Mouse (Mus musculus): ENCODE results near the gene Uncx. TPM values are rescaled to one million over a fixed set of nuclear protein-coding genes. Genes with fewer than 3 reads are reported as not detected.
"Not testable (repeated sequence)": the region's sequence is repeated elsewhere in the genome, so short reads cannot be mapped to it uniquely, and the experiment has no call there.

Uncx gene
- total RNA-seq, 1 experiment, result not detected

- no peak for TF ChIP-seq MAFK (IDR thresholded peaks at IDR 0.05; ENCODE audit: insufficient read depth, low read depth, low read length)
- no peak for TF ChIP-seq HCFC1 (IDR thresholded peaks at IDR 0.05; ENCODE audit: borderline replicate concordance, insufficient read depth, low read length)
- no peak for TF ChIP-seq CHD2 (IDR thresholded peaks at IDR 0.05; ENCODE audit: low read depth, low read length)
- TF ChIP-seq ZNF384 (IDR thresholded peaks at IDR 0.05; ENCODE audit: low read depth, low read length), result no peak
- no peak for TF ChIP-seq ZC3H11A (IDR thresholded peaks at IDR 0.05; ENCODE audit: borderline replicate concordance, low read depth, low read length)
- Histone ChIP-seq H3K4me1 (ENCODE audit: control insufficient read depth in 2 of 2, insufficient read depth in 2 of 2, low read length in 2 of 2, poor library complexity in 1 of 2) (peaks cover 0 to 6% of the 10 kb centered on the region in 2 experiments; a peak in 1 of 4 replicates), H3K9me3 (ENCODE audit: control insufficient read depth, insufficient read depth, low read depth, low read length) (no peaks in the 10 kb centered on the region), H3K36me3 (ENCODE audit: control insufficient read depth, insufficient read depth, low read length, poor library complexity, severe bottlenecking) (no peaks in the 10 kb centered on the region), H3K4me3 (ENCODE audit: insufficient read depth in 1 of 2, low read depth in 1 of 2, low read length in 2 of 2, poor library complexity in 1 of 2, severe bottlenecking in 1 of 2) (peak overlapping the region in 1 of 2 experiments; percentile 5; a peak in 1 of 4 replicates), H3K9ac (ENCODE audit: insufficient read depth, low read depth, low read length, poor library complexity, severe bottlenecking) (no peak overlapping the region), H3K27ac (ENCODE audit: insufficient read depth, low read depth, low read length, poor library complexity, severe bottlenecking) (no peak overlapping the region)
- in situ Hi-C loops (cut with MboI; ENCODE audit: low sequenced_read_pairs in 2 of 2, unreplicated experiment in 2 of 2), result no loop called here
- no peak for DNase-seq (ENCODE audit: low read depth, low spot score)
Measured at GRCm38 (mm10) chr5:139585748-139586060, 42.4 kb downstream of the Uncx start.

GRCm38 (mm10) chr5:139587459-139587858 lies 44.2 kb downstream of the Uncx start:
- H3K4me3 ChIP-seq (ENCODE audit: insufficient read depth in 1 of 2, low read depth in 1 of 2, low read length in 2 of 2, poor library complexity in 1 of 2, severe bottlenecking in 1 of 2); in situ Hi-C loops (cut with MboI; ENCODE audit: low sequenced_read_pairs in 2 of 2, unreplicated experiment in 2 of 2); H3K9ac ChIP-seq (ENCODE audit: insufficient read depth, low read depth, low read length, poor library complexity, severe bottlenecking); DNase-seq (ENCODE audit: low read depth, low spot score); H3K27ac ChIP-seq (ENCODE audit: insufficient read depth, low read depth, low read length, poor library complexity, severe bottlenecking); H3K36me3 ChIP-seq (ENCODE audit: control insufficient read depth, insufficient read depth, low read length, poor library complexity, severe bottlenecking); H3K9me3 ChIP-seq (ENCODE audit: control insufficient read depth, insufficient read depth, low read depth, low read length); H3K4me1 ChIP-seq (ENCODE audit: control insufficient read depth in 2 of 2, insufficient read depth in 2 of 2, low read length in 2 of 2, poor library complexity in 1 of 2): not testable (repeated sequence)
- 0 out of 2 replicates have a peak, but pooled peaks have one; percentile 22 for TF ChIP-seq ZNF384 (IDR thresholded peaks at IDR 0.05; ENCODE audit: low read depth, low read length)

- H3K4me1 ChIP-seq (ENCODE audit: control insufficient read depth in 2 of 2, insufficient read depth in 2 of 2, low read length in 2 of 2, poor library complexity in 1 of 2); in situ Hi-C loops (cut with MboI; ENCODE audit: low sequenced_read_pairs in 2 of 2, unreplicated experiment in 2 of 2); H3K36me3 ChIP-seq (ENCODE audit: control insufficient read depth, insufficient read depth, low read length, poor library complexity, severe bottlenecking); H3K27ac ChIP-seq (ENCODE audit: insufficient read depth, low read depth, low read length, poor library complexity, severe bottlenecking); H3K9ac ChIP-seq (ENCODE audit: insufficient read depth, low read depth, low read length, poor library complexity, severe bottlenecking); H3K4me3 ChIP-seq (ENCODE audit: insufficient read depth in 1 of 2, low read depth in 1 of 2, low read length in 2 of 2, poor library complexity in 1 of 2, severe bottlenecking in 1 of 2); H3K9me3 ChIP-seq (ENCODE audit: control insufficient read depth, insufficient read depth, low read depth, low read length): not testable (repeated sequence)
- peak; percentile 34 for DNase-seq (ENCODE audit: low read depth, low spot score)
Measured at GRCm38 (mm10) chr5:139590682-139591360, 47.5 kb downstream of the Uncx start.

- Histone ChIP-seq H3K36me3 (ENCODE audit: control insufficient read depth, insufficient read depth, low read length, poor library complexity, severe bottlenecking) (no peaks in the 10 kb centered on the region), H3K4me1 (ENCODE audit: control insufficient read depth in 2 of 2, insufficient read depth in 2 of 2, low read length in 2 of 2, poor library complexity in 1 of 2) (no peaks in the 10 kb centered on the region; a peak in 1 of 4 replicates), H3K27ac (ENCODE audit: insufficient read depth, low read depth, low read length, poor library complexity, severe bottlenecking) (no peak overlapping the region), H3K9ac (ENCODE audit: insufficient read depth, low read depth, low read length, poor library complexity, severe bottlenecking) (no peak overlapping the region), H3K9me3 (ENCODE audit: control insufficient read depth, insufficient read depth, low read depth, low read length) (no peaks in the 10 kb centered on the region), H3K4me3 (ENCODE audit: insufficient read depth in 1 of 2, low read depth in 1 of 2, low read length in 2 of 2, poor library complexity in 1 of 2, severe bottlenecking in 1 of 2) (no peak overlapping the region)
- no peak for DNase-seq (ENCODE audit: low read depth, low spot score)
- in situ Hi-C loops (cut with MboI; ENCODE audit: low sequenced_read_pairs in 2 of 2, unreplicated experiment in 2 of 2), result no loop called here
- no peak for TF ChIP-seq ZC3H11A (IDR thresholded peaks at IDR 0.05; ENCODE audit: borderline replicate concordance, low read depth, low read length)
- TF ChIP-seq ZNF384 (IDR thresholded peaks at IDR 0.05; ENCODE audit: low read depth, low read length), result no peak
- TF ChIP-seq CHD2 (IDR thresholded peaks at IDR 0.05; ENCODE audit: low read depth, low read length), result no peak
- TF ChIP-seq HCFC1 (IDR thresholded peaks at IDR 0.05; ENCODE audit: borderline replicate concordance, insufficient read depth, low read length), result no peak
- TF ChIP-seq MAFK (IDR thresholded peaks at IDR 0.05; ENCODE audit: insufficient read depth, low read depth, low read length), result no peak
Measured at GRCm38 (mm10) chr5:139592011-139592410, 48.7 kb downstream of the Uncx start.

GRCm38 (mm10) chr5:139592850-139593249 lies 49.6 kb downstream of the Uncx start:
- Histone ChIP-seq H3K27ac (ENCODE audit: insufficient read depth, low read depth, low read length, poor library complexity, severe bottlenecking) (no peak overlapping the region), H3K4me3 (ENCODE audit: insufficient read depth in 1 of 2, low read depth in 1 of 2, low read length in 2 of 2, poor library complexity in 1 of 2, severe bottlenecking in 1 of 2) (no peak overlapping the region), H3K4me1 (ENCODE audit: control insufficient read depth in 2 of 2, insufficient read depth in 2 of 2, low read length in 2 of 2, poor library complexity in 1 of 2) (no peaks in the 10 kb centered on the region; a peak in 1 of 4 replicates), H3K9ac (ENCODE audit: insufficient read depth, low read depth, low read length, poor library complexity, severe bottlenecking) (no peak overlapping the region), H3K36me3 (ENCODE audit: control insufficient read depth, insufficient read depth, low read length, poor library complexity, severe bottlenecking) (no peaks in the 10 kb centered on the region), H3K9me3 (ENCODE audit: control insufficient read depth, insufficient read depth, low read depth, low read length) (no peaks in the 10 kb centered on the region)
- in situ Hi-C loops (cut with MboI; ENCODE audit: low sequenced_read_pairs in 2 of 2, unreplicated experiment in 2 of 2), result no loop called here
- no peak for TF ChIP-seq CHD2 (IDR thresholded peaks at IDR 0.05; ENCODE audit: low read depth, low read length)
- TF ChIP-seq HCFC1 (IDR thresholded peaks at IDR 0.05; ENCODE audit: borderline replicate concordance, insufficient read depth, low read length), result no peak
- no peak for TF ChIP-seq ZNF384 (IDR thresholded peaks at IDR 0.05; ENCODE audit: low read depth, low read length)
- no peak for TF ChIP-seq MAFK (IDR thresholded peaks at IDR 0.05; ENCODE audit: insufficient read depth, low read depth, low read length)
- TF ChIP-seq ZC3H11A (IDR thresholded peaks at IDR 0.05; ENCODE audit: borderline replicate concordance, low read depth, low read length), result no peak
- DNase-seq (ENCODE audit: low read depth, low spot score), result no peak

Measured in ES-E14 (cell line).